ENCODE assay signal across 26 mouse cellular contexts in the genomic region with DNA sequence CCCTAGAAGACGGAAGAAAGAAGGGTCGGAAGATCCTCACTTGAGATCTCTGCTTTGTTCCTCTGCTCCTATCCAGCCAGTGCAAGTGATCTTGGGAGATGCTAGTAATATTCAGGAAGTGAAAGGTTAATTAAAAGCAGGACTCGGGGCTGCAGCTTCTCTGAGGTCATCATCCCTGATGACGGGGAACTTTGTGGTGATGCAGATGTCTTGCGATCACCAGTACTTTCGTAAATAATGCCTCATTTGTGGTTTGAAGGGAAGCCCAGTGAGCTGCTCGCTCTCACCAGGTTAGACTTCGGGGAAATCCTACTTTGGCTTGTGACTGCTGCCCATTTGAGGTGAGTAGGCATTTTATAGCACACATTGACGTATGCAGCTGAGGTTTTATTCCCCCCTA.
"Had no signal": no experiment of that assay in that cellular context is flagged by ENCODE, and none has a peak within 500 bp of the region (broad histone marks: within the 10 kb centered on the region; RNA-seq: fewer than 3 reads in every experiment).

No protein-coding gene starts in this region.

- DNase-seq: gastrocnemius, postnatal 14 days; gastrocnemius, postnatal 36 days; heart, adult 2 months; heart, postnatal 14 days; heart, postnatal 36 days; kidney, adult 11 months; kidney, adult 2 months; kidney, adult 9 months; kidney, postnatal 14 days; kidney, postnatal 36 days; layer of hippocampus, adult 9-11 months; layer of hippocampus, postnatal 36 days; left cerebral cortex, postnatal 4 days; liver; liver, embryonic 13.5 days had no signal

- H3K9ac ChIP-seq: heart, embryonic 13.5 days; heart, embryonic 15.5 days; hindbrain, embryonic 13.5 days; hindbrain, embryonic 15.5 days; intestine, embryonic 15.5 days; kidney, embryonic 15.5 days; limb, embryonic 12.5 days; liver, embryonic 13.5 days had no signal

- H3K27me3 ChIP-seq: heart, embryonic 13.5 days; heart, embryonic 15.5 days; hindbrain, embryonic 13.5 days; hindbrain, embryonic 15.5 days; intestine, embryonic 15.5 days; kidney, embryonic 15.5 days; liver, embryonic 13.5 days had no signal

- H3K4me1 ChIP-seq: heart, embryonic 13.5 days; heart, embryonic 15.5 days; hindbrain, embryonic 15.5 days; intestine, embryonic 15.5 days; kidney, embryonic 15.5 days; liver, embryonic 13.5 days had no signal

- H3K4me2 ChIP-seq: heart, embryonic 11.5 days; heart, embryonic 13.5 days; heart, embryonic 15.5 days; hindbrain, embryonic 13.5 days; hindbrain, embryonic 15.5 days; intestine, embryonic 15.5 days; kidney, embryonic 15.5 days; limb, embryonic 12.5 days; liver, embryonic 11.5 days; liver, embryonic 13.5 days had no signal

- ATAC-seq: inflammation-experienced regulatory T-cells, adult 6 months; intestine, embryonic 15.5 days had no signal

- H3K27ac ChIP-seq: heart, adult 2 months; heart, embryonic 13.5 days; heart, embryonic 15.5 days; hindbrain, embryonic 13.5 days; hindbrain, embryonic 15.5 days; intestine, embryonic 15.5 days; kidney, embryonic 15.5 days; kidney, postnatal 0 days; limb, embryonic 12.5 days; liver, embryonic 13.5 days had no signal

- H3K9me3 ChIP-seq: heart, embryonic 13.5 days; heart, embryonic 15.5 days; hindbrain, embryonic 13.5 days; hindbrain, embryonic 15.5 days; intestine, embryonic 15.5 days; kidney, embryonic 15.5 days; limb, embryonic 12.5 days; liver, embryonic 13.5 days had no signal

- H3K4me3 ChIP-seq: heart, adult 2 months; heart, embryonic 13.5 days; heart, embryonic 15.5 days; hindbrain, embryonic 13.5 days; hindbrain, embryonic 15.5 days; intestine, embryonic 15.5 days; kidney, embryonic 15.5 days; limb, embryonic 12.5 days; liver, embryonic 13.5 days had no signal

- H3K36me3 ChIP-seq: heart, embryonic 13.5 days; heart, embryonic 15.5 days; hindbrain, embryonic 13.5 days; hindbrain, embryonic 15.5 days; intestine, embryonic 15.5 days; kidney, embryonic 15.5 days; limb, embryonic 12.5 days; liver, embryonic 13.5 days had no signal
